Mouse (Mus musculus) forelimb bud, embryonic 11.5 days (tissue): ENCODE measurements around the gene Sugp1.
A peak's percentile ranks its signal among the peaks of the same experiment; 100 is the strongest.

Experiments
- DNase-seq: peaks from one replicate; pipeline ENCODE4 v3.0.0-alpha.2; 2012; ENCODE audit warnings: low read depth, low spot score

Sugp1 gene

DNA sequence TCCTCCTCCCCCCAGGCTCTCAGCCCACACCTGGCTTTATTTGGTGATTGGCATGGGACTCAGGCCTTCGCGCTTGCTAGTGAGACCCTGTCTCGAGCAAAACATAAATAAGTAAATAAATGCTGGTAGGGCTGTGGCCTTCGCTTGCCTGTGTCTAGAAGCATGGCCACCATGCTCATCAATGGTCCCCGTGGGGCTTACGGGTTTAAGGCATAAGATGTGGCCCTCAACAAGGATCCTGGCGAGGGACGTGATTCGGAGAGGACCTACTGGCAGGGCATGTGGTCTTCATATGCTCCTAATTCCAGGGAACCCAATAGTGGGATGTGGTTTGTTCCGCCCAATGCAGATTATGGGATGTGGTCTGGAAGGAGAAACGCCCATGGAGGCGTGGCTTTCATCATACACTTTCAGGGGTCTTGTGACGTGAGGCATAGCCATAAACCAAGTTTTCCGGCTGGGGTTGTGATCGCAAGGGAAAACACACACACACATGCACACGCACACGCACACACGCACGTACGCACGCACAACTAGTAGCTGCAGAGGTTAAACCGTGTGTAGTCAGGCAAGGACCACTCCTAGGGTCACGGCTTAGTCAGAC, 68.7 kb downstream of the Sugp1 start:
- DNase-seq = no peak

DNA sequence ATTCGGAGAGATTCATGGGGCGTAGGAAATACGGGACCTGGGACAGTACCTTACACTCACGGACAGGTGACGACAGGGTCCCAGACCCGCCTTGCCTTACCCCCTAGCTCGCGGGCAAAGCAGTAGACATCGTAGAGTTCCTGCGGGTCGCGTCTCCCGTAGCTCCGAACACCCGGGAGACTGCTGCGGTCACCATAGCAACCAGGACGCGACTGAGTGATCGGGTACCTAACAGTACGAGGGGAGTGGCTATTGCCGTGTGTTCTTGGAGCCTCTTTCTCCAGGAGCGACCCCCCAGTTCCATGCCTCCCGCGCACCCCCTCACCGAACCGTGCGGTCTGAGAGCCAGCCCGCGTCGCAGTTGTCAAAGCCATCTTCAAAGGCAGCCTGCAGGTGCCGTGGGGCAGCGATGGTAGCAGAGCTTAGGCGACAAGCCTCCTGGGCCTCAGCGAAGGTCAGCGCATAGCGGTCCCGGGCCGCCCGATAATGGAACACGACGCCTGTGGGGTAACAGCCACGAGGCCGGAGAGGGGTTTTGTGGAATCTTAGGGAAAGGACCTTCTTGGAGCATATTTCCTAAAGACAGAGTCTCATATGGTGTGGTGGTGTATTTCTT, 69.9 kb downstream of the Sugp1 start:
- DNase-seq = no peak

DNA sequence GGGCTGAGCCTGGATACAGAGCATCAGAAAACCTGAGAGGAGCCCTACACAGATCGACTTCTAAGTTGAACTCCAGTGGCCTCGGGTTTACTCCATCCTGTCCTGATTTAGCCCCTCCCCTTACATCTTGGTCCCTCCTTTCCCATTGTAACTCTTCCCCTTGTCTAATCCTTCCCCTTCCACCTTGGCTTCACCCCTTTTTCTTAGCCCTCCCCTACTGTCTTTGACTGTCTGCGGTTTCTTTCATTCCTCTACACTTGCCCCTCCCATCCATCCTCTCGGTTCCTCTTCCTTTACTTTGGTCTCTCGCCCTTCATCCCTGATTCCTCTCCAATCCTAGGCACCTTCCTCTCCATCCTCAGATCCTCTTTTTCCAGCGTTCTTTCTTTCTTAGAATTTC, 71.9 kb downstream of the Sugp1 start:
- DNase-seq = no peak

- DNase-seq = no peak
Observed at GRCm38 (mm10) chr8:70114892-70115291, 72.3 kb downstream of the Sugp1 start.

DNA sequence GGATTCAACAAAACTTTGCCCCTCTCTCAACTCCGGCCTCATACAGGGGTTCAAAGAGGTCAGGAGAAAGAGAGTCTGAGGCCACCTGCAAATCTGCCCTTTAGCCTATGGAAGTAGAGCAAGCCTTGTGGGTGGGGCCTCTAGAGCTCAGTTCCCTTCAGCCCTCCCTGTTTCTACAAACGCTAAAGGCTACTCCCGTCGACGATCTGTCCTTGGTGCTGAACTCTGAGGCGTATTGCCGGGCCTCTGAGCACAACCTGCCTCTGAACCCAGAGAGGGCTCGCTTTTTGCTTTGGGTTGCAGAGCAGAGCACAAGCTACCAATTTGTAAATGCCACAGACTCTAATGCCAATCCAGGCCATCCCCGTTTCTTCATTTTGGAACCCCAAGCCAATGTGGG, 75.0 kb downstream of the Sugp1 start:
- peak; percentile 71 for DNase-seq

DNA sequence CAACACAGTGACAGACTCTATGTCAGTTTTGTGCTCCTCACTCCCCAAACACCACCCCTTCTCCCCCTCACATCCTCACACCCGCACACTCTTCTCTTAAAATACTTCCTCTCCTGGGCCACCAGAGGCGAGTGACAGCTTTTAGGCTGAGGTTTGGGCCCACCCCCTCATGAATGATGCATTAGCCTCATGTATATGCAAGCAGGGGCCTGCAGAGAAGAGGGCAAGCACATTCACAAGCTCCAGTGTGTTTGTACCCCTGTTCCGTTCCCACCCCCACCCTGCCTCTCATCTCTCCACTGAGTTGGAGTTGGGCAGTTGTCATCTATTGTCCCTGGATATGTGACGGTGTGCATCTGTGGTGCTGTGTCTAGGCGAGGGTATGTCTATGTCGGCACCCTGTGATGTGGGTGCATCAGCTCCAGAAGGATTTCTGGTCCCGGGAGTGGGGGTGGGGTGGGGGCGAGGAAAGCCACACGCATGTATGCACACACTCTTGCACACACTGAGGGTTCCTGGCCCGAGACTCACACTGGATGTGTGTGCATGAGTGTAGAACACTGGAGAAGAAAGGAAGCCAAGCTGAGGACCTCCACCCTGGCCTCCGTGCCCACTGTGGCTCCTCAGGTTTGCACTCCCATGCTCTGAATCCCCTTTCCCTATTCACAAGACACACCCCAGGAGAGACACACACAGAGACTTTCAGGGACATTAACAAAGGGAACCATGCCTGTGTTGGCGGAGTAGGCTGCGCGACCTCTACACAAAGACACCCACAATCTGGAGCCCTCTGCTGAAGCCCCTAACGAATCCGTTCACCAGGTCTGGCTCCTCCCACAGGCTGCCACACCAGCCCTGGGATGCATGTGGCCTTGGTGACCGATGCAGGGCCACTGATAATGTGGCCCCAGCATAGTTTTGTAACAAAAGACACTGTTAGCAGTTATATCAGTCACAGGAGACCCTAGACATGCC, 76.4 kb downstream of the Sugp1 start:
- DNase-seq = no peak

DNA sequence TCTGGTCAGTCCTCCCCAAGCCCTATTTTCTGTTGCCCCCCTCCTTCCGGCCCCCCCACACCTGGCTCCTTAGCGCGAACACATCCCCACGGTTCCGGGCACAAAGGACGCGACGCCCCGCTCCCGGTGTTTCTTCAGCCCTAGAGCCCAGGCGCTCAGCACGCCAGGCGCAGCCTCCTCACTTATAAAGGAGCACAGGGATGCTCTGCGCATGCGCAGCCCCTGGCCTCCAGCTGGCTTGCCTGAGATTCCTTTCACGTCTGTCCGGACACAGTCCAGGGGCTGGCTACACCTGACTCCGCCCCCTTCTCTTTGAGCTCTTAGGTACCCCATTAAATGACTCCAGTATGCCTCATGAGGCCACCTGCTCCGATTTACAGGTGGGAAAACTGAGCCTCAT, 78.1 kb downstream of the Sugp1 start, which contains the start of gene Ncan:
Gene Ncan, minus strand, starts transcription at position 207 of the 400 bp plus-strand sequence.
- DNase-seq = peak; percentile 87
